Mouse (Mus musculus): ENCODE results near the gene Il23a.

- TF ChIP-seq POLR2A (IDR thresholded peaks at IDR 0.05; ENCODE audit: low read depth, low read length) = no peak
- no peak for TF ChIP-seq CTCF (conservative IDR thresholded peaks at IDR 0.05; ENCODE audit: insufficient read depth, insufficient read length, low read depth, low read length)
Measured at GRCm38 (mm10) chr10:128297221-128297620, 1.3 kb downstream of the Il23a start.
